Mouse (Mus musculus): ENCODE measurements around the gene H2al1c. TPM values are rescaled to one million over a fixed set of nuclear protein-coding genes. Genes with fewer than 3 reads are reported as not detected.
A peak's percentile ranks its signal among the peaks of the same experiment; 100 is the strongest.
"Not testable (repeated sequence)": the region's sequence is repeated elsewhere in the genome, so short reads cannot be mapped to it uniquely, and the experiment has no call there.

The H2al1c gene
- total and polyA plus RNA-seq, 2 experiments from 2014 or later = not detected

GRCm38 (mm10) chrX:11280741-11281140 is 24.7 kb upstream of the H2al1c start:
- no peak overlapping the region for H3K4me3 ChIP-seq (ENCODE audit: low read depth, low read length)
- H3K36me3 ChIP-seq (replicated peaks; ENCODE audit: control insufficient read depth, insufficient read depth, low read length) = no peaks in the 10 kb centered on the region
- no peaks in the 10 kb centered on the region; the same call in 1 of the 2 replicates for H3K27me3 ChIP-seq (ENCODE audit: control insufficient read depth, insufficient read depth, low read length)
- TF ChIP-seq CTCF (IDR thresholded peaks at IDR 0.05; ENCODE audit: low read depth) (no peak), EP300 (IDR thresholded peaks at IDR 0.05; ENCODE audit: low read depth) (no peak)
- no peak overlapping the region for H3K9ac ChIP-seq (replicated peaks; ENCODE audit: low read depth, low read length)
- H3K4me1 ChIP-seq (ENCODE audit: control insufficient read depth, insufficient read depth) = no peaks in the 10 kb centered on the region
- H3K9me3 ChIP-seq (replicated peaks; ENCODE audit: control insufficient read depth, low read length) = no peaks in the 10 kb centered on the region
- no peak overlapping the region for H3K27ac ChIP-seq (ENCODE audit: low read depth)
- WGBS = 48% methylated on average over 2 of the region's 2 CpGs
- ATAC-seq (ENCODE audit: insufficient read depth, low read depth) = no peak
- H3K4me2 ChIP-seq (ENCODE audit: low read depth, low read length) = no peak overlapping the region
- no peak for DNase-seq (ENCODE audit: low spot score)

GRCm38 (mm10) chrX:11288306-11288882 is 17.1 kb upstream of the H2al1c start:
- no peaks in the 10 kb centered on the region for H3K36me3 ChIP-seq (replicated peaks; ENCODE audit: control insufficient read depth, insufficient read depth, low read length)
- no peak overlapping the region for H3K27ac ChIP-seq (ENCODE audit: low read depth)
- H3K4me1 ChIP-seq (ENCODE audit: control insufficient read depth, insufficient read depth) = no peaks in the 10 kb centered on the region
- no peak overlapping the region for H3K9ac ChIP-seq (replicated peaks; ENCODE audit: low read depth, low read length)
- 0 out of 2 replicates have a peak, but pooled peaks cover 2% of the 10 kb centered on the region for H3K27me3 ChIP-seq (ENCODE audit: control insufficient read depth, insufficient read depth, low read length)
- 39% methylated on average over 14 of the region's 14 CpGs for WGBS
- DNase-seq (ENCODE audit: low spot score) (peak; percentile 46), ATAC-seq (ENCODE audit: insufficient read depth, low read depth) (peak; percentile 82)
- no peaks in the 10 kb centered on the region for H3K9me3 ChIP-seq (replicated peaks; ENCODE audit: control insufficient read depth, low read length)
- no peak for TF ChIP-seq EP300 (IDR thresholded peaks at IDR 0.05; ENCODE audit: low read depth)
- TF ChIP-seq CTCF (IDR thresholded peaks at IDR 0.05; ENCODE audit: low read depth) = no peak
- no peak overlapping the region for H3K4me3 ChIP-seq (ENCODE audit: low read depth, low read length)
- H3K4me2 ChIP-seq (ENCODE audit: low read depth, low read length) = no peak overlapping the region

DNA sequence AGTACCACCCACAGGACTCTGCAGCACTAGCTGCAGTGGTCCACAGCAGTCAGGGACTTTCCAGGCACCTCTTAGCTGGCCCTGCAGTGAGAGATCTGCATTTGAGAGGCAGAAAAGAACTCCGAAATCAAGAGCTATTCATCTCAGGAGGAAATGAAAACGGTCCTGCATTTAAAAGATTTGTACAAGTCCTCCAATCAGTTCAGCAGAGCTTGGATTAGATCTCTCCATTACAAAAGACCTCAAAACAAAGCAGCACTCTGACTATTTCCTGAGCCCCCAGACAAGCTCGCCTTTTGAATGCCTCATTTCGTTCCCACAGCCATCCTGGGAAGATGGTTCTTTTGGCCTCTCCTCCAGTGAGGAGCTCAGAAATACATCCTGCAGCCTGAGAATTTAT is 16.2 kb upstream of the H2al1c start:
- TF ChIP-seq EP300 (IDR thresholded peaks at IDR 0.05; ENCODE audit: low read depth) = no peak
- TF ChIP-seq CTCF (IDR thresholded peaks at IDR 0.05; ENCODE audit: low read depth) = no peak
- H3K9me3 ChIP-seq (replicated peaks; ENCODE audit: control insufficient read depth, low read length) = no peaks in the 10 kb centered on the region
- ATAC-seq (ENCODE audit: insufficient read depth, low read depth) (no peak), DNase-seq (ENCODE audit: low spot score) (no peak)
- H3K9ac ChIP-seq (replicated peaks; ENCODE audit: low read depth, low read length) = no peak overlapping the region
- no peaks in the 10 kb centered on the region for H3K36me3 ChIP-seq (replicated peaks; ENCODE audit: control insufficient read depth, insufficient read depth, low read length)
- WGBS = 64% methylated on average over 4 of the region's 4 CpGs
- no peak overlapping the region for H3K4me3 ChIP-seq (ENCODE audit: low read depth, low read length)
- no peaks in the 10 kb centered on the region for H3K4me1 ChIP-seq (ENCODE audit: control insufficient read depth, insufficient read depth)
- no peak overlapping the region for H3K4me2 ChIP-seq (ENCODE audit: low read depth, low read length)
- 0 out of 2 replicates have a peak, but pooled peaks cover 2% of the 10 kb centered on the region for H3K27me3 ChIP-seq (ENCODE audit: control insufficient read depth, insufficient read depth, low read length)
- H3K27ac ChIP-seq (ENCODE audit: low read depth) = no peak overlapping the region

- not testable (repeated sequence) for H3K27me3 ChIP-seq (ENCODE audit: control insufficient read depth, insufficient read depth, low read length)
Measured at GRCm38 (mm10) chrX:11298957-11299356, 6.5 kb upstream of the H2al1c start, which contains the start of gene H2al1a. TSS of gene H2al1a (plus strand) at chrX:11299257.

DNA sequence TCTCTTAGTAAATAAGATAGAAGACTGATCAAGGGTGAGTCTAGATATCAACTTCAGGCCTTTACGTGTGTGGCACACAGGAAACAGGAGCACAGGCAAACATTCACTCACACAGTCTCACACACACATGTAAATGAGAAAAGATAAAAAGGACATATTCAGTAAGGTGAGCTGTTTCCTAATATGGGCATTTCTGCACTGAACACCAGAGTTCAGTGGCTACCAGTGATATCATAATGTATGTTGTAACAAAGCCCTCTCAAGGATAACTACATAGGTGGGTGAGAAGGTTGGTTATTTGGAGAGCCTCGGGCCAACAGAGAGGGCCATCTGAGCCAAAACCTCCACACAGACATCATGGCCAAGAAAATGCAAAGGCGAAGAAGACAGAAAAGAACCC is 3.3 kb upstream of the H2al1c start, which contains the start of gene H2al1b:
H2al1b (plus strand) TSS at position 301 of the 400 bp plus-strand sequence.
- DNase-seq (ENCODE audit: low spot score); H3K9me3 ChIP-seq (replicated peaks; ENCODE audit: control insufficient read depth, low read length); H3K36me3 ChIP-seq (replicated peaks; ENCODE audit: control insufficient read depth, insufficient read depth, low read length); H3K4me2 ChIP-seq (ENCODE audit: low read depth, low read length); ATAC-seq (ENCODE audit: insufficient read depth, low read depth); H3K9ac ChIP-seq (replicated peaks; ENCODE audit: low read depth, low read length); H3K27ac ChIP-seq (ENCODE audit: low read depth); H3K4me3 ChIP-seq (ENCODE audit: low read depth, low read length); H3K27me3 ChIP-seq (ENCODE audit: control insufficient read depth, insufficient read depth, low read length); H3K4me1 ChIP-seq (ENCODE audit: control insufficient read depth, insufficient read depth): not testable (repeated sequence)
- WGBS = 91% methylated on average over 1 of the region's 3 CpGs

More at GRCm38 (mm10) chrX:11298957-11299356, 6.5 kb upstream of the H2al1c start, which contains the start of gene H2al1a:
- H3K4me2 ChIP-seq (ENCODE audit: low read depth, low read length); DNase-seq (ENCODE audit: low spot score); H3K9ac ChIP-seq (replicated peaks; ENCODE audit: low read depth, low read length); H3K36me3 ChIP-seq (replicated peaks; ENCODE audit: control insufficient read depth, insufficient read depth, low read length); H3K27ac ChIP-seq (ENCODE audit: low read depth); H3K4me1 ChIP-seq (ENCODE audit: control insufficient read depth, insufficient read depth); H3K4me3 ChIP-seq (ENCODE audit: low read depth, low read length); ATAC-seq (ENCODE audit: insufficient read depth, low read depth); H3K9me3 ChIP-seq (replicated peaks; ENCODE audit: control insufficient read depth, low read length): not testable (repeated sequence)
- WGBS = no CpG with 5 or more reads among the region's 3 CpGs

DNA sequence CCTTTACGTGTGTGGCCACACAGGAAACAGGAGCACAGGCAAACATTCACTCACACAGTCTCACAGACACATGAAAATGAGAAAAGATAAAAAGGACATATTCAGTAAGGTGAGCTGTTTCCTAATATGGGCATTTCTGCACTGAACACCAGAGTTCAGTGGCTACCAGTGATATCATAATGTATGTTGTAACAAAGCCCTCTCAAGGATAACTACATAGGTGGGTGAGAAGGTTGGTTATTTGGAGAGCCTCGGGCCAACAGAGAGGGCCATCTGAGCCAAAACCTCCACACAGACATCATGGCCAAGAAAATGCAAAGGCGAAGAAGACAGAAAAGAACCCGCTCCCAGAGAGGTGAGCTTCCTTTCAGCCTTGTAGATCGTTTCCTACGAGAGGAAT is 3.1 kb downstream of the H2al1c start, which contains the start of gene H2al1d:
H2al1d (plus strand) TSS at position 301 of the 400 bp plus-strand sequence.
- DNase-seq (ENCODE audit: low spot score); H3K4me3 ChIP-seq (ENCODE audit: low read depth, low read length); H3K27ac ChIP-seq (ENCODE audit: low read depth); ATAC-seq (ENCODE audit: insufficient read depth, low read depth); H3K4me2 ChIP-seq (ENCODE audit: low read depth, low read length); H3K27me3 ChIP-seq (ENCODE audit: control insufficient read depth, insufficient read depth, low read length); H3K36me3 ChIP-seq (replicated peaks; ENCODE audit: control insufficient read depth, insufficient read depth, low read length); H3K9ac ChIP-seq (replicated peaks; ENCODE audit: low read depth, low read length); H3K9me3 ChIP-seq (replicated peaks; ENCODE audit: control insufficient read depth, low read length); H3K4me1 ChIP-seq (ENCODE audit: control insufficient read depth, insufficient read depth): not testable (repeated sequence)
- WGBS = no CpG with 5 or more reads among the region's 6 CpGs

DNA sequence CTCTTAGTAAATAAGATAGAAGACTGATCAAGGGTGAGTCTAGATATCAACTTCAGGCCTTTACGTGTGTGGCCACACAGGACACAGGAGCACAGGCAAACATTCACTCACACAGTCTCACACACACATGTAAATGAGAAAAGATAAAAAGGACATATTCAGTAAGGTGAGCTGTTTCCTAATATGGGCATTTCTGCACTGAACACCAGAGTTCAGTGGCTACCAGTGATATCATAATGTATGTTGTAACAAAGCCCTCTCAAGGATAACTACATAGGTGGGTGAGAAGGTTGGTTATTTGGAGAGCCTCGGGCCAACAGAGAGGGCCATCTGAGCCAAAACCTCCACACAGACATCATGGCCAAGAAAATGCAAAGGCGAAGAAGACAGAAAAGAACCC is 6.2 kb downstream of the H2al1c start, which contains the start of gene H2al1e:
H2al1e (plus strand) TSS at position 301 of the 400 bp plus-strand sequence.
- DNase-seq (ENCODE audit: low spot score) = not testable (repeated sequence)

DNA sequence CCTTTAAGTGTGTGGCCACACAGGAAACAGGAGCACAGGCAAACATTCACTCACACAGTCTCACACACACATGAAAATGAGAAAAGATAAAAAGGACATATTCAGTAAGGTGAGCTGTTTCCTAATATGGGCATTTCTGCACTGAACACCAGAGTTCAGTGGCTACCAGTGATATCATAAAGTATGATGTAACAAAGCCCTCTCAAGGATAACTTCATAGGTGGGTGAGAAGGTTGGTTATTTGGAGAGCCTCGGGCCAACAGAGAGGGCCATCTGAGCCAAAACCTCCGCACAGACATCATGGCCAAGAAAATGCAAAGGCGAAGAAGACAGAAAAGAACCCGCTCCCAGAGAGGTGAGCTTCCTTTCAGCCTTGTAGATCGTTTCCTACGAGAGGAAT is 9.4 kb downstream of the H2al1c start, which contains the start of gene H2al1f:
H2al1f (plus strand) TSS at position 301 of the 400 bp plus-strand sequence.
- H3K4me2 ChIP-seq (ENCODE audit: low read depth, low read length); H3K9me3 ChIP-seq (replicated peaks; ENCODE audit: control insufficient read depth, low read length); H3K4me1 ChIP-seq (ENCODE audit: control insufficient read depth, insufficient read depth); H3K27ac ChIP-seq (ENCODE audit: low read depth); H3K9ac ChIP-seq (replicated peaks; ENCODE audit: low read depth, low read length); DNase-seq (ENCODE audit: low spot score); H3K36me3 ChIP-seq (replicated peaks; ENCODE audit: control insufficient read depth, insufficient read depth, low read length); ATAC-seq (ENCODE audit: insufficient read depth, low read depth); H3K27me3 ChIP-seq (ENCODE audit: control insufficient read depth, insufficient read depth, low read length); H3K4me3 ChIP-seq (ENCODE audit: low read depth, low read length): not testable (repeated sequence)
- no CpG with 5 or more reads among the region's 6 CpGs for WGBS

More for the DNA sequence above, 6.2 kb downstream of the H2al1c start, which contains the start of gene H2al1e:
- no CpG with 5 or more reads among the region's 3 CpGs for WGBS
- H3K4me2 ChIP-seq (ENCODE audit: low read depth, low read length); H3K36me3 ChIP-seq (replicated peaks; ENCODE audit: control insufficient read depth, insufficient read depth, low read length); H3K4me3 ChIP-seq (ENCODE audit: low read depth, low read length); H3K9ac ChIP-seq (replicated peaks; ENCODE audit: low read depth, low read length); H3K27me3 ChIP-seq (ENCODE audit: control insufficient read depth, insufficient read depth, low read length); H3K4me1 ChIP-seq (ENCODE audit: control insufficient read depth, insufficient read depth); H3K9me3 ChIP-seq (replicated peaks; ENCODE audit: control insufficient read depth, low read length); ATAC-seq (ENCODE audit: insufficient read depth, low read depth); H3K27ac ChIP-seq (ENCODE audit: low read depth): not testable (repeated sequence)

All from heart, postnatal 0 days (tissue).